Mouse (Mus musculus) liver, postnatal 0 days (tissue): ENCODE results near the gene Gnb1.
A peak's percentile ranks its signal among the peaks of the same experiment; 100 is the strongest.

Experiments used
- CTCF ChIP-seq: sonication (generic); IDR thresholded peaks from 2 replicates; pipeline ENCODE4 v1.5.1; 2016; ENCODE audit warnings: antibody characterized with exemption, low read depth
- EP300 ChIP-seq: IDR thresholded peaks from 2 replicates; pipeline ENCODE4 v1.6.1; 2016; ENCODE audit warnings: antibody characterized with exemption, low read depth, mild to moderate bottlenecking

DNA sequence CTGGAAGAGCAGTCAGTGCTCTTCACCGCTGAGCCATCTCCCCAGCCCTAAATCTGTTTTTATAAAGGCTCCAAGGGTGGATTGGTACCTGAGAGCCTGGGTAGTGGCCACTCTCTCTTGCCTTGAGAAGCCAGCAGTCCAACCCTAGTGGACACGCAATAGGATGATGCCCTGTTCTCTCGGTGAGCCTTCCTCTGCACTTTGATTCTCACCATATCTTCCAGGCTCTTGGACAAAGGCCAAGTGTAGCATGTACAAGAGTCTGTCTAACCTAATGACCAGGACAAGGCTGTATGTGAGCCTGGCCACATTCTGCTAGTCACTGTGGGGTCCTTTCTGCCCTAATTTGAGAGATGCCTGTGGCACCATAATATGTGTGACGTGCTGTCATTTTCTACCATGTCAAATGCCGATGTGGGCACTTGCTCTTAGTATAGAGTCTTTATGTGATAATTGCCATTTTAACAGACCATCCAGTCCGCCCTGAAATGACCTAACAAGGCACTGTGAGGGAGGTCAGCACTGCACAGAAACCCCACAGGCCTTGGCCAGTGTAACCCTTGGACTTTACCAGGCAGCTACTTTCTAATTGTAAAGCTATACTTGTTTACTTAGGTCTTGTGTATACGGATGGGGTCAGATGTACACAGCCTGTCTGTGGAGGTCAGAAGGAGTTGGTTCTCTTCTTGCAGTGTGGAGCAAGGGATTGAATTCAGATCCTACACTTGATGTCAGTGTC lies 77.6 kb downstream of the Gnb1 start:
- no peak for TF ChIP-seq CTCF
- 0 out of 2 replicates have a peak, but pooled peaks have one; percentile 41 for TF ChIP-seq EP300
